Mouse (Mus musculus): Measurements from ENCODE around the gene Sdcbp2.

GRCm38 (mm10) chr2:151632982-151633381, 60.6 kb downstream of the Sdcbp2 start:
- TF ChIP-seq CTCF (IDR thresholded peaks at IDR 0.05; ENCODE audit: insufficient read depth, low read length) (no peak), POLR2A (IDR thresholded peaks at IDR 0.05; ENCODE audit: borderline replicate concordance, extremely low read depth, low read depth, low read length) (no peak)
